Mouse (Mus musculus) small intestine, adult 2 months (tissue): Measurements from ENCODE around the gene Ifi211.

Experiments used
- CTCF ChIP-seq: fragments of 200-500 bp; IDR thresholded peaks from 2 replicates; pipeline ENCODE4 v1.5.1; 2012; ENCODE audit warnings: low read depth, mild to moderate bottlenecking, control low read depth, inconsistent platforms, low read length, moderate library complexity, mixed read lengths; ENCODE audit not compliant: insufficient replicate concordance, insufficient read length; ENCODE audit errors: extremely low read depth
- POLR2A ChIP-seq: fragments of 200-500 bp; IDR thresholded peaks from 2 replicates; pipeline ENCODE4 v1.6.1; 2012; ENCODE audit warnings: low read depth, mild to moderate bottlenecking, control low read depth, inconsistent platforms, low read length, moderate library complexity

GRCm38 (mm10) chr1:173866504-173866903 is 46.3 kb downstream of the Ifi211 start:
- TF ChIP-seq CTCF (no peak), POLR2A (no peak)
